Mouse (Mus musculus): ENCODE measurements around the gene Actl6a. TPM values are rescaled to one million over a fixed set of nuclear protein-coding genes. Genes with fewer than 3 reads are reported as not detected.

The Actl6a gene
- total and polyA plus RNA-seq, 2 experiments from 2014 or later, result 42.2 to 52.9 TPM

DNA sequence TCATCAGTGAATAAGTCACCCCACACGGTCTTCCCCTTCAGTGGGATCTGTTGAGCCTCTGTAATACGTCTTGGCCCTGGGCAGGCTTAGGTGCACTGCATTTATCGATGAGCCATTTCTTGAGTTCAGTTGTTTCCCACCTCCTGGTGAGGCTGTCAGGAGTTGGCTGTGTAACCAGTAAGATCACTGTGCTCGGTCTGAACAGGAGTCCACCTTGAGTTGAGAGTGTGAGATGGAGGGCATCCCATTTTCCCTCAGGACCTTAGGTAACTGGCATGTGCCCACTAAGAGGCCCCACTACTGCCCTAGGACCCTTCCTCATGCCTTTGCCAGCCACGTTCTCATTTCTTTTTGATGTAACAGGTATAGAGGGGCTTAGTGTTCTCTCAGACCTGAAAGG, 19.9 kb downstream of the Actl6a start:
- H3K4me1 ChIP-seq (ENCODE audit: insufficient read depth, low read length), result no peaks in the 10 kb centered on the region
- no peak overlapping the region for H3K27ac ChIP-seq
- WGBS, result 89% methylated on average over 5 of the region's 5 CpGs
- H3K36me3 ChIP-seq (ENCODE audit: insufficient read depth, low read length), result peaks cover 68% of the 10 kb centered on the region
- no peak overlapping the region for H3K9ac ChIP-seq (replicated peaks; ENCODE audit: low read length)
- H3K27me3 ChIP-seq (ENCODE audit: insufficient read depth, low read length), result no peaks in the 10 kb centered on the region
- no peak for TF ChIP-seq CTCF (IDR thresholded peaks at IDR 0.05; ENCODE audit: low read depth)
- no peak overlapping the region for H3K4me3 ChIP-seq (ENCODE audit: low read length)
- no peaks in the 10 kb centered on the region for H3K9me3 ChIP-seq (ENCODE audit: low read length)
- no peak for ATAC-seq
- DNase-seq (ENCODE audit: low spot score), result no peak
- H3K4me2 ChIP-seq (ENCODE audit: low read depth, low read length), result no peak overlapping the region

DNA sequence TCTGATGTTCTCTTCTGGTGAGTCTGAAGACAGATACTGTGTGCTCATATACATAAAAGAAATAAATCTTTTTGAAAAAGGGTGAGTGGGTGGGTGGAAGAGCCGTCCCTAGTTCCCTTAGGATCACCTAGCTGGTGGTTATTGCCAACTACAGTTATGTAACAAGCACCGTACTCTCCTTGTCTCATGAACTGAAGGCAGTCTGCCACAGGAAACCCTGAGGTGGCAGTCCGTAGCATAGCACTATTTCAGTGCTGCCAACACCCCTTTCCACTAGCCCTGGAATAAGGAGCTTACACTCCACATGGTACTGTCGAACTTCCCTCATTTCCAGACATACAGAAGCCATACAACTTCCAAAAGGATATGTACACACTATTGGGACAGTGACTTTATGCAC, 21.8 kb downstream of the Actl6a start:
- WGBS, result 88% methylated on average over 4 of the region's 4 CpGs
- no peaks in the 10 kb centered on the region for H3K4me1 ChIP-seq (ENCODE audit: insufficient read depth, low read length)

GRCm38 (mm10) chr3:32736244-32737171, 30.4 kb downstream of the Actl6a start, which contains the start of gene Ndufb5:
TSS of gene Ndufb5 (plus strand) at chr3:32736990.
- Histone ChIP-seq H3K9me3 (ENCODE audit: low read length) (no peaks in the 10 kb centered on the region), H3K36me3 (ENCODE audit: insufficient read depth, low read length) (peaks cover 17% of the 10 kb centered on the region), H3K4me1 (ENCODE audit: insufficient read depth, low read length) (peaks cover 16% of the 10 kb centered on the region), H3K4me3 (ENCODE audit: low read length) (peak within 1 kb of the TSS; percentile 93), H3K27ac (peak within 1 kb of the TSS; percentile 93), H3K9ac (replicated peaks; ENCODE audit: low read length) (peak within 1 kb of the TSS; percentile 85), H3K27me3 (ENCODE audit: insufficient read depth, low read length) (no peaks in the 10 kb centered on the region), H3K4me2 (ENCODE audit: low read depth, low read length) (peak within 1 kb of the TSS; percentile 91)
- WGBS, result under 1% methylated on average over 62 of the region's 62 CpGs
- peak; percentile 99 for ATAC-seq
- no peak for TF ChIP-seq CTCF (IDR thresholded peaks at IDR 0.05; ENCODE audit: low read depth)
- DNase-seq (ENCODE audit: low spot score), result peak; percentile 99

More for the DNA sequence above, 21.8 kb downstream of the Actl6a start:
- no peak overlapping the region for H3K9ac ChIP-seq (replicated peaks; ENCODE audit: low read length)
- H3K4me3 ChIP-seq (ENCODE audit: low read length), result no peak overlapping the region
- no peak overlapping the region for H3K27ac ChIP-seq
- DNase-seq (ENCODE audit: low spot score) (no peak), ATAC-seq (no peak)
- no peaks in the 10 kb centered on the region for H3K27me3 ChIP-seq (ENCODE audit: insufficient read depth, low read length)
- H3K4me2 ChIP-seq (ENCODE audit: low read depth, low read length), result no peak overlapping the region
- peaks cover 72% of the 10 kb centered on the region for H3K36me3 ChIP-seq (ENCODE audit: insufficient read depth, low read length)
- no peaks in the 10 kb centered on the region for H3K9me3 ChIP-seq (ENCODE audit: low read length)
- TF ChIP-seq CTCF (IDR thresholded peaks at IDR 0.05; ENCODE audit: low read depth), result no peak

GRCm38 (mm10) chr3:32737172-32737655, 31.1 kb downstream of the Actl6a start, which contains the start of gene Mrpl47:
TSS of gene Mrpl47 (minus strand) at chr3:32737605.
- Histone ChIP-seq H3K4me1 (ENCODE audit: insufficient read depth, low read length) (peaks cover 16% of the 10 kb centered on the region), H3K9me3 (ENCODE audit: low read length) (no peaks in the 10 kb centered on the region), H3K27me3 (ENCODE audit: insufficient read depth, low read length) (no peaks in the 10 kb centered on the region), H3K27ac (peak within 1 kb of the TSS; percentile 93), H3K4me2 (ENCODE audit: low read depth, low read length) (peak within 1 kb of the TSS; percentile 91), H3K9ac (replicated peaks; ENCODE audit: low read length) (peak within 1 kb of the TSS; percentile 85), H3K4me3 (ENCODE audit: low read length) (peak within 1 kb of the TSS; percentile 93), H3K36me3 (ENCODE audit: insufficient read depth, low read length) (peaks cover 12% of the 10 kb centered on the region; the same call in 1 of the 2 replicates)
- WGBS, result under 1% methylated on average over 31 of the region's 31 CpGs
- ATAC-seq (peak; percentile 68), DNase-seq (ENCODE audit: low spot score) (peak; percentile 52)
- TF ChIP-seq CTCF (IDR thresholded peaks at IDR 0.05; ENCODE audit: low read depth), result no peak

DNA sequence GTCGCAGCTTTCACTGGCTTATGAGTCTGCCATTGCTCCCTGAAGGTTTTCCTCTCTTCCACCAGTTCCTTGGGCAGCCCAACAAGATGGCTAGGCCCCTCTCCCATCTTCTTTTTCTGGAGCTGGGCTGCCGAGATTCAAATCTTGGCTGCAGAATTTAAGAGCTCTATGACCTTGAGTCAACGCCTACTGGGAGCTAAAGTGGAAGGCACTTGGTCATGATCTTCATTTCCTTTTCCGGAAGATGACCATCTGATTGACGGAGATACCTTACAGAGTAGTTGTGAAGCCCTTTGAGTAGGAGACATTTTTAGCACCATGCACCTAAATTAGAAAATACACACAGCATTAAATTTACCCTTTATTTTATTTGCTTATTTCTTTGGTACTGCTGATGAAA, 32.5 kb downstream of the Actl6a start:
- 93% methylated on average over 5 of the region's 5 CpGs for WGBS
- no peak for ATAC-seq
- H3K4me2 ChIP-seq (ENCODE audit: low read depth, low read length), result no peak overlapping the region
- no peak overlapping the region for H3K4me3 ChIP-seq (ENCODE audit: low read length)
- peaks cover 16% of the 10 kb centered on the region for H3K4me1 ChIP-seq (ENCODE audit: insufficient read depth, low read length)
- no peak overlapping the region for H3K9ac ChIP-seq (replicated peaks; ENCODE audit: low read length)
- no peak overlapping the region for H3K27ac ChIP-seq
- no peak for DNase-seq (ENCODE audit: low spot score)
- H3K9me3 ChIP-seq (ENCODE audit: low read length), result no peaks in the 10 kb centered on the region
- no peaks in the 10 kb centered on the region for H3K27me3 ChIP-seq (ENCODE audit: insufficient read depth, low read length)
- TF ChIP-seq CTCF (IDR thresholded peaks at IDR 0.05; ENCODE audit: low read depth), result no peak
- peaks cover 6% of the 10 kb centered on the region; the same call in 1 of the 2 replicates for H3K36me3 ChIP-seq (ENCODE audit: insufficient read depth, low read length)

DNA sequence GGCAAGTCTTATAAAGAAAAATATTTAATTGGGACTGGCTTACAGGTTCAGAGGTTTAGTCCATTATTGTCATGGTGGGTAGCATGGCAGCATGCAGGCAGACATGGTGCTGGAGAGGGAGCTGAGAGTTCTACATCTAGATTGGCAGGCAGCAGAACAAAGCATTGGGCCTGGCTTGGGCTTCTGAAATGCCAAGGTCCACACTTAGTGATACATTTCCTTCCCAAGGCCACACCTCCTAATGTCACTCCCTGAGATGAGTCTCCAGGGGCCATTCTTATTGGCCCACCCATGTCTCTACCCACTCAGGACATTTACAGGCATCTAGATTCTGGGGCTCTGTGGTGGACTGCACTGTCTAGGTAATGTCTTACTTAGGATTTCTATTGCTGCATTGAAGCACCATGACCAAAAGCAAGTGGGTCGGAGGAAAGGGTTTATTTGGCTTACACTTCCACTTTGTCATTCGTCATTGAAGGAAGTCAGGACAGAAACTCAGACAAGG, 36.2 kb downstream of the Actl6a start:
- TF ChIP-seq CTCF (IDR thresholded peaks at IDR 0.05; ENCODE audit: low read depth), result no peak
- 82% methylated on average over 2 of the region's 2 CpGs for WGBS

More for the DNA sequence above, 36.2 kb downstream of the Actl6a start:
- no peak overlapping the region for H3K4me2 ChIP-seq (ENCODE audit: low read depth, low read length)
- H3K9me3 ChIP-seq (ENCODE audit: low read length), result no peaks in the 10 kb centered on the region
- H3K4me1 ChIP-seq (ENCODE audit: insufficient read depth, low read length), result peaks cover 10% of the 10 kb centered on the region
- H3K27me3 ChIP-seq (ENCODE audit: insufficient read depth, low read length), result no peaks in the 10 kb centered on the region
- H3K36me3 ChIP-seq (ENCODE audit: insufficient read depth, low read length), result peaks cover 14% of the 10 kb centered on the region
- no peak for ATAC-seq
- H3K27ac ChIP-seq, result no peak overlapping the region
- no peak overlapping the region for H3K9ac ChIP-seq (replicated peaks; ENCODE audit: low read length)
- no peak overlapping the region for H3K4me3 ChIP-seq (ENCODE audit: low read length)
- DNase-seq (ENCODE audit: low spot score), result no peak

All from hindbrain, postnatal 0 days (tissue).